Mouse (Mus musculus) hindbrain, embryonic 11.5 days (tissue): ENCODE data around the gene Ksr2. TPM values are rescaled to one million over a fixed set of nuclear protein-coding genes. Genes with fewer than 3 reads are reported as not detected.

Experiments
- ATAC-seq: fragments of 200-750 bp; cut with Nextera tagmentation; 2 replicates; pipeline ENCODE4 v1.8.0; 2017; ENCODE audit warnings: mild to moderate bottlenecking, moderate TSS enrichment, moderate library complexity; ENCODE audit not compliant: low FRiP score
- DNase-seq: peaks from one replicate; pipeline ENCODE4 v3.0.0-alpha.2; 2015; ENCODE audit warnings: low spot score
- H3K27ac ChIP-seq: fragments of 300-500 bp; sonication (generic); 2 replicates; pipeline ENCODE4 v1.5.1; 2014; ENCODE audit warnings: mild to moderate bottlenecking, low read depth, low read length
- H3K27me3 ChIP-seq: fragments of 300-500 bp; sonication (generic); 2 replicates; pipeline ENCODE4 v1.6.1; 2014; ENCODE audit warnings: mild to moderate bottlenecking, low read length, moderate library complexity, mixed read lengths; ENCODE audit not compliant: control insufficient read depth, insufficient read depth
- H3K36me3 ChIP-seq: fragments of 300-500 bp; sonication (generic); 2 replicates; pipeline ENCODE4 v1.6.1; 2014; ENCODE audit warnings: mild to moderate bottlenecking, low read length, moderate library complexity, mixed read lengths; ENCODE audit not compliant: control insufficient read depth, insufficient read depth
- H3K4me1 ChIP-seq: fragments of 300-500 bp; sonication (generic); replicated peaks from 2 replicates; pipeline ENCODE4 v1.6.1; 2014; ENCODE audit warnings: low read length, mixed read lengths; ENCODE audit not compliant: control insufficient read depth, insufficient read depth
- H3K4me2 ChIP-seq: fragments of 300-500 bp; sonication (generic); replicated peaks from 2 replicates; pipeline ENCODE4 v1.6.1; 2014; ENCODE audit warnings: mild to moderate bottlenecking, low read depth, low read length
- H3K4me3 ChIP-seq: fragments of 300-500 bp; sonication (generic); 2 replicates; pipeline ENCODE4 v1.5.1; 2014; ENCODE audit warnings: low read depth, low read length
- H3K9ac ChIP-seq: fragments of 300-500 bp; sonication (generic); 2 replicates; pipeline ENCODE4 v1.6.1; 2014; ENCODE audit warnings: low read depth, low read length
- H3K9me3 ChIP-seq: fragments of 300-500 bp; sonication (generic); 2 replicates; pipeline ENCODE4 v1.6.1; 2016; ENCODE audit warnings: low read length; ENCODE audit not compliant: control insufficient read depth
- WGBS: fragments of 180-500 bp; shearing (Covaris S2); extraction: QIAGEN DNeasy Blood & Tissue Kit; methylation state at CpG from one replicate; pipeline ENCODE4 v1.1.7; 2014; 5-methylcytosine and 5-hydroxymethylcytosine counted together
- polyA plus RNA-seq: library from polyadenylated mRNA; unstranded; fragments of >200 nt; fragmentation: Nextera tagmentation; extraction: Ambion mirVana; gene quantifications from 2 replicates; pipeline ENCODE4 v1.2.1, GENCODE M21; 2014

Gene Ksr2
- polyA plus RNA-seq, 1 experiment from 2014 or later = 2.9 TPM

- Histone ChIP-seq H3K9me3 (no peaks in the 10 kb centered on the region), H3K27ac (no peak overlapping the region), H3K9ac (no peak overlapping the region), H3K4me2 (no peak overlapping the region), H3K4me3 (no peak overlapping the region), H3K27me3 (no peaks in the 10 kb centered on the region), H3K36me3 (no peaks in the 10 kb centered on the region), H3K4me1 (0 out of 2 replicates have a peak, but pooled peaks cover 5% of the 10 kb centered on the region)
- 20% methylated on average over 11 of the region's 11 CpGs for WGBS
- DNase-seq = peak; percentile 46
- ATAC-seq = peak; percentile 43; the same call in 1 of the 2 replicates
Observed at GRCm38 (mm10) chr5:117706633-117707032, 292.8 kb downstream of the Ksr2 start.

GRCm38 (mm10) chr5:117709306-117709705 is 295.5 kb downstream of the Ksr2 start:
- DNase-seq = no peak
- no peak overlapping the region for H3K9ac ChIP-seq
- H3K27ac ChIP-seq = no peak overlapping the region
- no peak overlapping the region for H3K4me3 ChIP-seq
- 59% methylated on average over 6 of the region's 6 CpGs for WGBS
- H3K9me3 ChIP-seq = no peaks in the 10 kb centered on the region
- H3K36me3 ChIP-seq = no peaks in the 10 kb centered on the region
- H3K4me2 ChIP-seq = no peak overlapping the region
- no peaks in the 10 kb centered on the region for H3K27me3 ChIP-seq
- no peak for ATAC-seq
- H3K4me1 ChIP-seq = 0 out of 2 replicates have a peak, but pooled peaks cover 5% of the 10 kb centered on the region

- Histone ChIP-seq H3K27me3 (no peaks in the 10 kb centered on the region), H3K36me3 (no peaks in the 10 kb centered on the region), H3K4me3 (no peak overlapping the region), H3K4me2 (no peak overlapping the region), H3K9me3 (no peaks in the 10 kb centered on the region), H3K27ac (no peak overlapping the region), H3K4me1 (0 out of 2 replicates have a peak, but pooled peaks cover 5% of the 10 kb centered on the region), H3K9ac (no peak overlapping the region)
- ATAC-seq = no peak
- no peak for DNase-seq
- 89% methylated on average over 10 of the region's 10 CpGs for WGBS
Observed at GRCm38 (mm10) chr5:117711636-117712035, 297.8 kb downstream of the Ksr2 start.

GRCm38 (mm10) chr5:117712207-117712606 is 298.4 kb downstream of the Ksr2 start:
- no peak for ATAC-seq
- H3K4me2 ChIP-seq = no peak overlapping the region
- 88% methylated on average over 12 of the region's 12 CpGs for WGBS
- H3K9me3 ChIP-seq = no peaks in the 10 kb centered on the region
- no peak overlapping the region for H3K9ac ChIP-seq
- H3K27me3 ChIP-seq = no peaks in the 10 kb centered on the region
- H3K4me1 ChIP-seq = 0 out of 2 replicates have a peak, but pooled peaks cover 2% of the 10 kb centered on the region
- H3K27ac ChIP-seq = no peak overlapping the region
- no peak for DNase-seq
- H3K4me3 ChIP-seq = no peak overlapping the region
- no peaks in the 10 kb centered on the region for H3K36me3 ChIP-seq

- WGBS = 87% methylated on average over 9 of the region's 9 CpGs
- DNase-seq (no peak), ATAC-seq (no peak)
- no peaks in the 10 kb centered on the region for H3K27me3 ChIP-seq
- H3K36me3 ChIP-seq = no peaks in the 10 kb centered on the region
- H3K4me1 ChIP-seq = no peaks in the 10 kb centered on the region
- H3K9me3 ChIP-seq = no peaks in the 10 kb centered on the region
- no peak overlapping the region for H3K27ac ChIP-seq
- no peak overlapping the region for H3K4me2 ChIP-seq
- no peak overlapping the region for H3K4me3 ChIP-seq
- no peak overlapping the region for H3K9ac ChIP-seq
Observed at GRCm38 (mm10) chr5:117717120-117717519, 303.3 kb downstream of the Ksr2 start.

- no peak for ATAC-seq
- WGBS = 90% methylated on average over 4 of the region's 4 CpGs
- H3K27ac ChIP-seq = no peak overlapping the region
Observed at GRCm38 (mm10) chr5:117723316-117723715, 309.5 kb downstream of the Ksr2 start.

GRCm38 (mm10) chr5:117726548-117726947 is 312.7 kb downstream of the Ksr2 start:
- DNase-seq (no peak), ATAC-seq (no peak)
- Histone ChIP-seq H3K36me3 (no peaks in the 10 kb centered on the region), H3K9ac (no peak overlapping the region), H3K27me3 (no peaks in the 10 kb centered on the region), H3K4me3 (no peak overlapping the region), H3K9me3 (no peaks in the 10 kb centered on the region), H3K27ac (no peak overlapping the region), H3K4me1 (no peaks in the 10 kb centered on the region), H3K4me2 (no peak overlapping the region)
- WGBS = 88% methylated on average over 6 of the region's 6 CpGs

More at GRCm38 (mm10) chr5:117723316-117723715, 309.5 kb downstream of the Ksr2 start:
- Histone ChIP-seq H3K4me3 (no peak overlapping the region), H3K9me3 (no peaks in the 10 kb centered on the region), H3K4me1 (no peaks in the 10 kb centered on the region), H3K36me3 (no peaks in the 10 kb centered on the region), H3K4me2 (no peak overlapping the region), H3K9ac (no peak overlapping the region), H3K27me3 (no peaks in the 10 kb centered on the region)
- no peak for DNase-seq

GRCm38 (mm10) chr5:117727138-117727537 is 313.3 kb downstream of the Ksr2 start:
- Histone ChIP-seq H3K36me3 (no peaks in the 10 kb centered on the region), H3K9me3 (no peaks in the 10 kb centered on the region), H3K9ac (no peak overlapping the region), H3K4me1 (no peaks in the 10 kb centered on the region), H3K27me3 (no peaks in the 10 kb centered on the region), H3K27ac (no peak overlapping the region), H3K4me2 (no peak overlapping the region), H3K4me3 (no peak overlapping the region)
- no peak for DNase-seq
- WGBS = 83% methylated on average over 7 of the region's 7 CpGs
- ATAC-seq = no peak

GRCm38 (mm10) chr5:117731311-117731710 is 317.5 kb downstream of the Ksr2 start:
- ATAC-seq (no peak), DNase-seq (no peak)
- no peak overlapping the region for H3K9ac ChIP-seq
- 60% methylated on average over 6 of the region's 6 CpGs for WGBS
- H3K27ac ChIP-seq = no peak overlapping the region
- H3K9me3 ChIP-seq = no peaks in the 10 kb centered on the region
- no peak overlapping the region for H3K4me2 ChIP-seq
- no peaks in the 10 kb centered on the region for H3K36me3 ChIP-seq
- no peak overlapping the region for H3K4me3 ChIP-seq
- no peaks in the 10 kb centered on the region for H3K27me3 ChIP-seq
- no peaks in the 10 kb centered on the region for H3K4me1 ChIP-seq
